Mouse (Mus musculus) ES-E14 (cell line): Measurements from ENCODE around the gene Agrn.

ENCODE experiments used
- CHD2 ChIP-seq: IDR thresholded peaks from 2 replicates; pipeline ENCODE4 v1.6.1; 2014; ENCODE audit warnings: mild to moderate bottlenecking, low read depth, low read length, inconsistent platforms
- HCFC1 ChIP-seq: IDR thresholded peaks from 2 replicates; pipeline ENCODE4 v1.6.1; 2012; ENCODE audit warnings: low read length, inconsistent platforms, borderline replicate concordance; ENCODE audit not compliant: insufficient read depth
- ZC3H11A ChIP-seq: IDR thresholded peaks from 2 replicates; pipeline ENCODE4 v1.6.1; 2012; ENCODE audit warnings: low read depth, mild to moderate bottlenecking, inconsistent platforms, low read length, borderline replicate concordance

GRCm38 (mm10) chr4:156234021-156234501, 36.8 kb upstream of the Agrn start:
- TF ChIP-seq HCFC1 (no peak), ZC3H11A (no peak), CHD2 (no peak)
